ENCODE assay signal across 8 mouse cellular contexts in genomic region chr7:25178317-25178716, GRCm38 (mm10). TPM values are rescaled to one million over a fixed set of nuclear protein-coding genes. Genes with fewer than 3 reads are reported as not detected.
A peak's percentile ranks its signal among the peaks of the same experiment; 100 is the strongest.
DNase-seq lines count a peak whose midpoint lies in the region; ATAC-seq lines count a peak whose summit lies in the region.

No protein-coding gene starts in this region.

- H3K4me2 ChIP-seq in liver, embryonic 11.5 days, result peak overlapping the region; percentile 81
- H3K4me2 ChIP-seq in embryonic facial prominence, embryonic 14.5 days (ENCODE audit: low read depth, low read length), result peak overlapping the region; percentile 87

- H3K36me3 ChIP-seq in liver, embryonic 11.5 days (ENCODE audit: control insufficient read depth, insufficient read depth, low read length), result no peaks in the 10 kb centered on the region
- H3K36me3 ChIP-seq in embryonic facial prominence, embryonic 14.5 days (ENCODE audit: control insufficient read depth, insufficient read depth, low read length), result no peaks in the 10 kb centered on the region

- no peak for ATAC-seq in liver, embryonic 11.5 days (replicated peaks; ENCODE audit: low FRiP score)
- no peak for ATAC-seq in embryonic facial prominence, embryonic 14.5 days (ENCODE audit: low read depth)

- WGBS in liver, embryonic 11.5 days, result 2% methylated on average over 17 of the region's 17 CpGs
- 0% methylated on average over 15 of the region's 17 CpGs for WGBS in embryonic facial prominence, embryonic 14.5 days

- DNase-seq in liver, embryonic 11.5 days (ENCODE audit: low spot score), result no peak
- DNase-seq in liver, result no peak
- no peak for DNase-seq in embryonic facial prominence, embryonic 14.5 days (ENCODE audit: low spot score)
- peak; percentile 34 to 35 for DNase-seq in left cerebral cortex, postnatal 14 days (ENCODE audit: low spot score in 2 of 2)
- DNase-seq in retina, postnatal 1 day, result peak; percentile 34
- no peak for DNase-seq in adrenal gland, adult 2 months
- no peak for DNase-seq in gastrocnemius, adult 8-10 months (ENCODE audit: low spot score in 2 of 2)
- no peak for DNase-seq in kidney, postnatal 4 days

- no peak overlapping the region for H3K27ac ChIP-seq in liver, embryonic 11.5 days (ENCODE audit: low read depth, low read length)
- H3K27ac ChIP-seq in embryonic facial prominence, embryonic 14.5 days (replicated peaks; ENCODE audit: low read depth, low read length), result no peak overlapping the region

- H3K27me3 ChIP-seq in liver, embryonic 11.5 days (replicated peaks; ENCODE audit: control insufficient read depth, insufficient read depth, low read length), result peaks cover 85% of the 10 kb centered on the region
- peaks cover 75% of the 10 kb centered on the region for H3K27me3 ChIP-seq in embryonic facial prominence, embryonic 14.5 days (replicated peaks; ENCODE audit: control insufficient read depth, insufficient read depth, low read length)

- H3K9ac ChIP-seq in liver, embryonic 11.5 days (ENCODE audit: low read depth, low read length), result no peak overlapping the region
- H3K9ac ChIP-seq in embryonic facial prominence, embryonic 14.5 days (ENCODE audit: low read depth, low read length), result peak overlapping the region; percentile 56; the same call in 1 of the 2 replicates

- peak overlapping the region; percentile 47 for H3K4me3 ChIP-seq in liver, embryonic 11.5 days (ENCODE audit: low read depth, low read length)
- peak overlapping the region; percentile 49 for H3K4me3 ChIP-seq in embryonic facial prominence, embryonic 14.5 days (ENCODE audit: low read depth, low read length)

- intact Hi-C loops in left cerebral cortex, postnatal 14 days (cut with DNase I), result no loop called here

- peaks cover 5% of the 10 kb centered on the region for H3K4me1 ChIP-seq in liver, embryonic 11.5 days (replicated peaks; ENCODE audit: control insufficient read depth, insufficient read depth, low read length)
- peaks cover 5% of the 10 kb centered on the region; the same call in 1 of the 2 replicates for H3K4me1 ChIP-seq in embryonic facial prominence, embryonic 14.5 days (ENCODE audit: control insufficient read depth, insufficient read depth, low read length)

- H3K9me3 ChIP-seq in liver, embryonic 11.5 days (ENCODE audit: control insufficient read depth, low read length), result no peaks in the 10 kb centered on the region
- H3K9me3 ChIP-seq in embryonic facial prominence, embryonic 14.5 days (ENCODE audit: control insufficient read depth, low read length), result no peaks in the 10 kb centered on the region

RNA-seq across cellular contexts. Expression of gene Pou2f2, which starts 1.2 kb away (rescaled TPM):
- 2.2 and 3.2 TPM in 2 replicates for polyA plus RNA-seq in liver, embryonic 11.5 days (2014; fragmentation: Nextera tagmentation; extraction: Ambion mirVana)
- 1.5 TPM in 2 replicates for polyA plus RNA-seq in embryonic facial prominence, embryonic 14.5 days (2014; fragmentation: Nextera tagmentation; extraction: Ambion mirVana)
- total RNA-seq in left cerebral cortex, postnatal 14 days (2021), result 10 to 100 TPM; 11.5 to 13.0 TPM
- total RNA-seq in adrenal gland, adult 2 months (2021), result under 1 TPM; 0.46 to 0.90 TPM
- 2.7 and 3.2 TPM in 2 replicates for polyA plus RNA-seq in adrenal gland, adult 2 months (2012; rRNA removed)
- total RNA-seq in gastrocnemius, adult 8-10 months (2022), result under 1 TPM in 2 of 4 experiments, not detected in 2; 0.02 to 0.24 TPM

RNA-seq across cellular contexts. Expression of gene Dedd2, which starts 42.1 kb away (rescaled TPM):
- 19.6 and 21.1 TPM in 2 replicates for polyA plus RNA-seq in liver, embryonic 11.5 days (2014; fragmentation: Nextera tagmentation; extraction: Ambion mirVana)
- polyA plus RNA-seq in embryonic facial prominence, embryonic 14.5 days (2014; fragmentation: Nextera tagmentation; extraction: Ambion mirVana), result 8.3 and 9.4 TPM in 2 replicates
- total RNA-seq in left cerebral cortex, postnatal 14 days (2021), result 10 to 100 TPM; 25.0 to 26.0 TPM
- total RNA-seq in adrenal gland, adult 2 months (2021), result 10 to 100 TPM; 15.6 to 17.9 TPM
- 36.3 and 39.5 TPM in 2 replicates for polyA plus RNA-seq in adrenal gland, adult 2 months (2012; rRNA removed)
- total RNA-seq in gastrocnemius, adult 8-10 months (2022), result 1 to 10 TPM; 8.0 to 9.2 (median 8.6) TPM

RNA-seq across cellular contexts. Expression of gene Zfp526, which starts 42.9 kb away (rescaled TPM):
- polyA plus RNA-seq in liver, embryonic 11.5 days (2014; fragmentation: Nextera tagmentation; extraction: Ambion mirVana), result 4.0 and 4.2 TPM in 2 replicates
- 4.1 and 4.4 TPM in 2 replicates for polyA plus RNA-seq in embryonic facial prominence, embryonic 14.5 days (2014; fragmentation: Nextera tagmentation; extraction: Ambion mirVana)
- 10 to 100 TPM in 1 of 2 experiments, 1 to 10 TPM in 1; 9.2 to 10.3 TPM for total RNA-seq in left cerebral cortex, postnatal 14 days (2021)
- total RNA-seq in adrenal gland, adult 2 months (2021), result 10 to 100 TPM in 1 of 2 experiments, 1 to 10 TPM in 1; 9.9 to 10.4 TPM
- polyA plus RNA-seq in adrenal gland, adult 2 months (2012; rRNA removed), result 16.3 and 19.9 TPM in 2 replicates
- 1 to 10 TPM; 5.5 to 6.4 (median 6.1) TPM for total RNA-seq in gastrocnemius, adult 8-10 months (2022)

RNA-seq across cellular contexts. Expression of gene Gsk3a, which starts 59.3 kb away (rescaled TPM):
- polyA plus RNA-seq in liver, embryonic 11.5 days (2014; fragmentation: Nextera tagmentation; extraction: Ambion mirVana), result 11.0 and 13.0 TPM in 2 replicates
- 14.3 and 14.8 TPM in 2 replicates for polyA plus RNA-seq in embryonic facial prominence, embryonic 14.5 days (2014; fragmentation: Nextera tagmentation; extraction: Ambion mirVana)
- total RNA-seq in left cerebral cortex, postnatal 14 days (2021), result 100 to 1,000 TPM; 201 to 203 TPM
- 100 to 1,000 TPM in 1 of 2 experiments, 10 to 100 TPM in 1; 98.9 to 107 TPM for total RNA-seq in adrenal gland, adult 2 months (2021)
- 121 and 150 TPM in 2 replicates for polyA plus RNA-seq in adrenal gland, adult 2 months (2012; rRNA removed)
- 10 to 100 TPM; 87.5 to 93.5 (median 90.1) TPM for total RNA-seq in gastrocnemius, adult 8-10 months (2022)

Comparison
In these comparisons a context has a peak if more than half of its experiments do, and no peak if none do; other contexts are left out.
1. DNase-seq: peak in left cerebral cortex, postnatal 14 days (2 of 2) and retina, postnatal 1 day (single experiment); none in liver, embryonic 11.5 days (single experiment), liver (single experiment), embryonic facial prominence, embryonic 14.5 days (single experiment), adrenal gland, adult 2 months (single experiment), gastrocnemius, adult 8-10 months (0 of 2) and kidney, postnatal 4 days (0 of 2).
2. RNA of gene Pou2f2, which starts 1.2 kb away (total RNA-seq): 11.5 to 13.0 TPM in left cerebral cortex, postnatal 14 days; 0.46 to 0.90 TPM in adrenal gland, adult 2 months and 0.02 to 0.24 TPM in gastrocnemius, adult 8-10 months; every median in the first group is over 4 times any median in the second.